Mouse (Mus musculus) forebrain, postnatal 0 days (tissue): ENCODE measurements around the gene Ell. TPM values are rescaled to one million over a fixed set of nuclear protein-coding genes. Genes with fewer than 3 reads are reported as not detected.

ENCODE experiments used
- ATAC-seq: fragments of 200-750 bp; cut with Nextera tagmentation; 2 replicates; pipeline ENCODE4 v1.8.0; 2017; ENCODE audit warnings: mild to moderate bottlenecking, moderate library complexity
- DNase-seq: peaks from one replicate; pipeline ENCODE4 v3.0.0-alpha.2; 2015
- H3K27ac ChIP-seq: fragments of 300-500 bp; sonication (generic); 2 replicates; pipeline ENCODE4 v1.5.1; 2014; ENCODE audit warnings: low read depth, mild to moderate bottlenecking, antibody characterized with exemption, low read length, moderate library complexity, mixed read lengths
- H3K27me3 ChIP-seq: fragments of 300-500 bp; sonication (generic); 2 replicates; pipeline ENCODE4 v1.6.1; 2014; ENCODE audit warnings: mild to moderate bottlenecking, low read length, mixed read lengths; ENCODE audit not compliant: insufficient read depth
- H3K36me3 ChIP-seq: fragments of 300-500 bp; sonication (generic); 2 replicates; pipeline ENCODE4 v1.6.1; 2014; ENCODE audit warnings: mild to moderate bottlenecking, moderate library complexity; ENCODE audit not compliant: insufficient read depth
- H3K4me1 ChIP-seq: fragments of 300-500 bp; sonication (generic); 2 replicates; pipeline ENCODE4 v1.6.1; 2014; ENCODE audit warnings: antibody characterized with exemption; ENCODE audit not compliant: insufficient read depth
- H3K4me2 ChIP-seq: fragments of 300-500 bp; sonication (generic); 2 replicates; pipeline ENCODE4 v1.6.1; 2014; ENCODE audit warnings: low read depth, mild to moderate bottlenecking, moderate library complexity
- H3K4me3 ChIP-seq: fragments of 300-500 bp; sonication (generic); 2 replicates; pipeline ENCODE4 v1.5.1; 2014; ENCODE audit warnings: low read depth, low read length, mixed read lengths
- H3K9ac ChIP-seq: fragments of 300-500 bp; sonication (generic); 2 replicates; pipeline ENCODE4 v1.6.1; 2014; ENCODE audit warnings: mild to moderate bottlenecking
- H3K9me3 ChIP-seq: fragments of 300-500 bp; sonication (generic); 2 replicates; pipeline ENCODE4 v1.6.1; 2016; ENCODE audit warnings: low read length
- CTCF ChIP-seq: sonication (generic); IDR thresholded peaks from 2 replicates; pipeline ENCODE4 v1.5.1; 2016; ENCODE audit warnings: antibody characterized with exemption, control low read depth, low read depth
- WGBS: fragments of 180-500 bp; shearing (Covaris S2); extraction: QIAGEN DNeasy Blood & Tissue Kit; methylation state at CpG from one replicate; pipeline ENCODE4 v1.1.7; 2014; 5-methylcytosine and 5-hydroxymethylcytosine counted together
- polyA plus RNA-seq: library from polyadenylated mRNA; unstranded; fragments of >200 nt; fragmentation: Nextera tagmentation; extraction: Ambion mirVana; gene quantifications from 2 replicates; pipeline ENCODE4 v1.2.1, GENCODE M21; 2015
- total RNA-seq: library from RNA; depleted of rRNA; stranded (reverse); fragments of >200 nt; gene quantifications from 2 replicates; pipeline ENCODE4 v1.2.3, GENCODE M21; 2014

Gene Ell
- total and polyA plus RNA-seq, 2 experiments from 2014 or later, result 11.0 to 16.2 TPM

DNA sequence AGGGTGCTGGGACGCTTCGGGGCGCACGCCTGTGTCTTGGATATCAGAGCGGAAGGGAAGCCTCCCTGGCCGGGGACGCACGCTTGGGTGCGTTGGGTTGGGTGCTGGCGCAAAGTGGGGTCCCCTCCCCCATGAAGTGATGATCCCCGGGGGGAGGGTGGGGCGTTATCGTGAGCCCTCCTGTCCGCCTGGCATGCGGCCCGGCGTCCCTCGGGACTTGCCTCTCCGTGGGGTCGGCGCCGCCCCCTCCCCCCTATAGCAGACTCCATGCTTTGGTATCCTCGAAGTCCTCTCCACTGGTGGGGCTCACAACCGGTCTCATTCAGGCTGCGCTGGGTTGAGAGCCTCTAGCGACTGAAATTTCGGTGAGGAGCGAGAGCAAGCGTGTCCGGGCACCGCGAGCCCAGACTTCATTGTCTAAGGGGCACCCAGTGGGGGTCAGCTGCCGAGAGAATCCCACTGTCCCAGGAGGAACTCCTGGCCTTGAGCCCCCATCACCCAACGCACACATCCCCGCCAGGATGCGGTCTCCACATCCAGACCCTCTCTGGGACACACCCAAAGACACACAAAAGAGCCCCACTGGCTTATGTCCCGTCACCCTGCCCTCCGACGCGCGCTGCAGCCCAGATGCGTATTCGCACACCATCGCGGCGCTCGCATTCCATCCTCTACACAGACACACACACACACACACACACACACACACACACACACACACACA, 45.4 kb upstream of the Ell start:
- 1% methylated on average over 43 of the region's 47 CpGs for WGBS
- ATAC-seq (peak; percentile 32; the same call in 1 of the 2 replicates), DNase-seq (no peak)

DNA sequence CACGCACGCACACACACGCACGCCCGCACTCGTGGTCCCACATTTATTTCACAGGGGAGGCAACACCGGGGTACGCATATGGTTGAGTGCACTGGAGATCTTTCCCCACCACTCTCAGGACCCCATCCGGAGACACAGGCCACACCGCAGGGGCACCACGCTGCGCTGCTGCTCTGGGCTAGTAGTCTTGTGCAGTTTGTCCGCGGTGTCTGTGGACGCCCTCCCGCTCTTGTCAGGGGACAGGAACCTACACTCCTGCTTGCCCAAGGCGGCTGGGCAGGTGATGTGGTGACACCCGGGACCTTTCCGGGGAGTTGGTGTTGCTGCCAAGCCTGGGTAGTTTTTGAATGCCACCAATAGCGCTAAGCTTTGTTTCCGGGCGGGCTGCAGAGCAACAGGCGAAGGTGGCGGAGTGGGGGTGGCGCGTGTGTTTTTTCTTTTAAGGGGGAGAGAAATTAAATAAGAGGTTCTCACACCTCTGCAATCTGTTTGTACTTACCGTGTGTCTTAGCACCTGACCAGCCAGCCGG, 44.8 kb upstream of the Ell start:
- DNase-seq (no peak), ATAC-seq (0 out of 2 replicates have a peak, but pooled peaks have one; percentile 1)
- Histone ChIP-seq H3K27ac (no peak overlapping the region), H3K27me3 (peaks cover 87% of the 10 kb centered on the region), H3K9ac (peak overlapping the region; percentile 58; the same call in 1 of the 2 replicates), H3K4me2 (peak overlapping the region; percentile 62), H3K36me3 (no peaks in the 10 kb centered on the region), H3K9me3 (no peaks in the 10 kb centered on the region), H3K4me1 (peaks cover 7% of the 10 kb centered on the region), H3K4me3 (peak overlapping the region; percentile 47)
- 5% methylated on average over 28 of the region's 28 CpGs for WGBS
- no peak for TF ChIP-seq CTCF

More for the DNA sequence above, 45.4 kb upstream of the Ell start:
- H3K27ac ChIP-seq, result no peak overlapping the region
- no peaks in the 10 kb centered on the region for H3K36me3 ChIP-seq
- peak overlapping the region; percentile 58 for H3K9ac ChIP-seq
- peaks cover 91% of the 10 kb centered on the region for H3K27me3 ChIP-seq
- no peaks in the 10 kb centered on the region for H3K9me3 ChIP-seq
- H3K4me2 ChIP-seq, result peak overlapping the region; percentile 62
- peaks cover 7% of the 10 kb centered on the region for H3K4me1 ChIP-seq
- H3K4me3 ChIP-seq, result peak overlapping the region; percentile 47
- no peak for TF ChIP-seq CTCF

DNA sequence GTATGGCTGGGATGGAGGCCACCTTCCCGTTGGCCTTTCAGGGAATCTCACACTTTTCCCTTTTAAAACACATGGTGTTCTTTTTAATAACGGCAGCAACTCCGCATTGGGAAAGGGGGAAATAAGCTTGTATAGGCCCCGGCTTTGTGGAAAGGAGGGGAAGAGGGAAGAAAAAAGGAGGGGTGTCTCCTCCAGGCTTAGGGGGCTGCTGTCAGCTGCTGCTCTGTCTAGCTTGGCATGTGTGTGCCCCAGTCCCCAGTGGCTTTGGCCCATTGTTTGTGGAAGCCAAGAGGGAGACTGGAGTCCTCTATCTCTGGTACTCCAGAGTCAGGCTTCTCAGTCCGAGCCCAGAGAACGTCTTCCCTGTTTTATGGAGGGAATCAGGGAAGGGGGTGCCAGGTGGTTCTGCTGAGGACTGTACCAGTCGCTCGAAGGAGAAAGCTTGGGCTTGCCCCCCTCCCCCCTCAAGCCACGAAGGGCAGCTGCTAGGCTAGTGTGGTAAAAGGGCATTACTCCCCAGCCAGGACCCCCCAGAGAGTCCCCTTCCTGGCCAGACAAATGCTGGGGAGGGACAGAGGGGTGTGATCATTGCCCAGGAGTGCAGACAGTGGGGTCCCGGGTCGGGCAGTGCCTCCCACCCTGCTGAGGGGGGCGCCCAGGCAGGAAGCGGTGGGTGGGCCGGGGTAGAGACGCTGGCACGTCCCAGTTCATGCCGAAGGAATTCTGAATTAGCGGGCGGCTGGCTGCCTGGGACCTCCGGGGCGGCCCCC, 44.1 kb upstream of the Ell start:
- H3K4me2 ChIP-seq, result peak overlapping the region; percentile 62
- DNase-seq (no peak), ATAC-seq (peak; percentile 18)
- no peaks in the 10 kb centered on the region for H3K9me3 ChIP-seq
- H3K36me3 ChIP-seq, result no peaks in the 10 kb centered on the region
- H3K27me3 ChIP-seq, result peaks cover 81% of the 10 kb centered on the region
- H3K9ac ChIP-seq, result no peak overlapping the region
- 2% methylated on average over 18 of the region's 21 CpGs for WGBS
- no peak overlapping the region for H3K27ac ChIP-seq
- TF ChIP-seq CTCF, result no peak
- H3K4me3 ChIP-seq, result peak overlapping the region; percentile 47
- peaks cover 7% of the 10 kb centered on the region for H3K4me1 ChIP-seq

DNA sequence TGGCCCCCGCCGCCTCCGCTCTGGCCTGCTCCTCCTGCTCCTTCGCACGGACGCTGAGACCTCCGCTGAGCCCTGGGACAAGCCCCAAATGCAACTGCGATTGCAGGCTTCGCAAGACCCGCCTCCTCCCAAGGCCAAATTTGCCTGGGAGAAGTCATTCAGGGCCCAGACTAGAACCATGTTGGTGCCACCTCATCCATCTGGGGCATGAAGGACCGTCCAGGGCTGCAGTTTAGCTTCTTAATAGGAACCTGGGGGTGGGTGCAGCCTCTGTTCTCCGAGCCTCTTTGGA, 43.5 kb upstream of the Ell start:
- ATAC-seq (no peak; the same call in 1 of the 2 replicates), DNase-seq (no peak)
- no peak for TF ChIP-seq CTCF
- no peak overlapping the region for H3K27ac ChIP-seq
- H3K36me3 ChIP-seq, result no peaks in the 10 kb centered on the region
- H3K9me3 ChIP-seq, result no peaks in the 10 kb centered on the region
- WGBS, result 8% methylated on average over 12 of the region's 12 CpGs
- peak overlapping the region; percentile 62 for H3K4me2 ChIP-seq
- H3K9ac ChIP-seq, result no peak overlapping the region
- H3K4me1 ChIP-seq, result peaks cover 7% of the 10 kb centered on the region
- no peak overlapping the region for H3K4me3 ChIP-seq
- H3K27me3 ChIP-seq, result peaks cover 75% of the 10 kb centered on the region

DNA sequence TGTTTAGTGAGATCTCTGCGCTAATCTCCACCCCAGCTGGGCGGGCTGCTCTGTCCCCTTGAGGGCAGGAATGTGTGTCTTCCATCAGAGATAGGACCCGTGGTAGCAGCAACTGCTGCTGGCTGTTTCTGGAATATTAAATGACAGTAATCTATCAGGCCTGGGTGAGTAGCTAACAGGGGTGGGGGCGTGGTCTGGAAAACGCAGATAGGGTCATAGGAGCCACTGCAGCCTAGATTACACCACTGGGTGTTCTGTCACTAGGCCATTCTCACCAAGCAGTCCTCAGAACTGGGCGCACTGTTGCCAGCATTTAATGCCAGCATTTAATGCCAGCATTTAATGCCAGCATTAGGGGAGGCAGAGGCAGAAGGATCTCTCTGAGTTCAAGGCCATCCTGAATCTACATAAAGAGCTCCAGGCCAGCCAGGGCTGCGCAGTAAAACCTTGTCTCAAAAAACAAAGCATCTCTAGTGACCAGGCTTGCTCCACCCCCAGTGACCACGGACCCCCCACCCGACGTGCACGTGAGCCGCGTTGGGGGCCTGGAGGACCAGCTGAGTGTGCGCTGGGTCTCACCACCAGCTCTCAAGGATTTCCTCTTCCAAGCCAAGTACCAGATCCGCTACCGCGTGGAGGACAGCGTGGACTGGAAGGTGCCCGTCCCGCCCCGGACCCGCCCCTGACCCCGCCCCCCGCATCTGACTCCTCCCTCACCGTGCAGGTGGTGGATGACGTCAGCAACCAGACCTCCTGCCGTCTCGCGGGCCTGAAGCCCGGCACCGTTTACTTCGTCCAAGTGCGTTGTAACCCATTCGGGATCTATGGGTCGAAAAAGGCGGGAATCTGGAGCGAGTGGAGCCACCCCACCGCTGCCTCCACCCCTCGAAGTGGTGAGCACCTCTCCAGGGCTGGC, 38.6 kb upstream of the Ell start:
- Histone ChIP-seq H3K4me1 (peaks cover 9% of the 10 kb centered on the region; the same call in 1 of the 2 replicates), H3K9ac (no peak overlapping the region), H3K27me3 (peaks cover 42% of the 10 kb centered on the region), H3K4me3 (no peak overlapping the region), H3K36me3 (peaks cover 7% of the 10 kb centered on the region; the same call in 1 of the 2 replicates), H3K27ac (no peak overlapping the region), H3K4me2 (0 out of 2 replicates have a peak overlapping the region, but pooled peaks have one; percentile 6), H3K9me3 (no peaks in the 10 kb centered on the region)
- ATAC-seq, result no peak
- no peak for DNase-seq
- TF ChIP-seq CTCF, result no peak
- 9% methylated on average over 39 of the region's 39 CpGs for WGBS

DNA sequence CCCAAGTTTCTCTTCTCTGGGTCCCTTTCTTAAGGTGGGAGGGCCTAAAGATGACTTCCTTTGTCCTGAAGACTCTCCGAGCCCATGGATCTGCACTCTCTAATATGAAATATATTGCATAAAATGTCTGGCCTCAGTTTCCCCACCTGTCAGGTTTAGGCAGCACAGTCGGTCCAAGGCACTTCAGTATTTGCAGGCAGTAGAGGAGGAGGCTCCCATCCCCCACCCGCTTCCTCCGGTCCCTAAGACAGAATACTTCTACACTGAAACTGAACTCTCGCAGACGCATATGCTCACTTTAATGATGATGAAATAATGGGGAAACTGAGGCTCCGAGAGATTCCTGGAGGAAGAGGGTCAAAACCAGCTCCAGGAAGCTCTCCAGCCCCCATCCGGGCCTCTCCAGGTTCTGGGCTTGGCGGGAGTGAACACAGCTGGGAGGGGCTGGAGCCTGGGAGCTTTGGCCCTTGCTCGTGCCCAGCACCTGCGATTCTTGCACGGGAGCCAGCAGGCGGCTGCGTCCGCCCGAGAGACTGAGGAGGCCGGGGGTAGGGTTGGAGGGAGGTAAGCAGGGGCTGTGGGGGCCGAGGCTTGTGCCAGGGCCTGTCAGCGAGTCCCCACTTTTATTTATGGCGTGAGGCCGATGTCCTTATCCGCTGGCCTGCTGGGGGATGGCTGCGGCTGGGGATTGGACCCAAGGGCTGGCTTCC, 37.3 kb upstream of the Ell start:
- peaks cover 11% of the 10 kb centered on the region; the same call in 1 of the 2 replicates for H3K4me1 ChIP-seq
- ATAC-seq (no peak), DNase-seq (no peak)
- no peak for TF ChIP-seq CTCF
- H3K4me2 ChIP-seq, result no peak overlapping the region
- H3K4me3 ChIP-seq, result no peak overlapping the region
- H3K27ac ChIP-seq, result no peak overlapping the region
- H3K36me3 ChIP-seq, result peaks cover 7% of the 10 kb centered on the region; the same call in 1 of the 2 replicates
- no peak overlapping the region for H3K9ac ChIP-seq
- no peaks in the 10 kb centered on the region for H3K9me3 ChIP-seq
- 11% methylated on average over 23 of the region's 23 CpGs for WGBS
- peaks cover 28% of the 10 kb centered on the region for H3K27me3 ChIP-seq
